Mouse (Mus musculus): ENCODE data around the gene Mllt10. TPM values are rescaled to one million over a fixed set of nuclear protein-coding genes. Genes with fewer than 3 reads are reported as not detected.
"Not testable (repeated sequence)": the region's sequence is repeated elsewhere in the genome, so short reads cannot be mapped to it uniquely, and the experiment has no call there.

Gene Mllt10
- polyA plus RNA-seq, 1 experiment from 2014 or later: 40.7 TPM

DNA sequence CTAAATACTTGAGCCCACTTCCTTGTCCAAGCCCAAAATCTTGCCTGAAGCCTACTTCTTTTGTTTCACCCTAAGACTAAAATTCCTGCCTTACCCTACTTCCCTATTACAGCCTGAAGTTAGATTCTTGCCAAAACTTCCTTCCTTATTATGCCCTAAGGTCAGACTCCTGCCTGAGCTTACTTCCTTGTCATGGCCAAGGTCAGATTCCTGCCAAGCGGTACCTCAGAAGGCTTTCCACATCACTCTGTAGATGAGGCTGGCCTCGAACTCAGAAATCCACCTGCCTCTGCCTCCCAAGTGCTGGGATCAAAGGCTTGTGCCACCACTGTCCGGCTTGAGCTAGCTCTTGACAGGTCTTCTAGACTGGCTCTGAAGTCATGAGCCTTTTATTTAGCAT lies 32.7 kb downstream of the Mllt10 start:
- not testable (repeated sequence) for H3K27me3 ChIP-seq (ENCODE audit: control insufficient read depth, insufficient read depth, low read length); H3K4me3 ChIP-seq (ENCODE audit: low read length); H3K27ac ChIP-seq (ENCODE audit: low read length); H3K4me1 ChIP-seq (ENCODE audit: control insufficient read depth, insufficient read depth, low read length); H3K9ac ChIP-seq (ENCODE audit: low read length); ATAC-seq (replicated peaks; ENCODE audit: extremely low read depth, insufficient read depth, low FRiP score); H3K4me2 ChIP-seq (ENCODE audit: low read depth, low read length); H3K9me3 ChIP-seq (replicated peaks; ENCODE audit: control insufficient read depth, low read length)
- 85% methylated on average over 3 of the region's 3 CpGs for WGBS
- H3K36me3 ChIP-seq (ENCODE audit: control insufficient read depth, insufficient read depth): peaks cover 44% of the 10 kb centered on the region

DNA sequence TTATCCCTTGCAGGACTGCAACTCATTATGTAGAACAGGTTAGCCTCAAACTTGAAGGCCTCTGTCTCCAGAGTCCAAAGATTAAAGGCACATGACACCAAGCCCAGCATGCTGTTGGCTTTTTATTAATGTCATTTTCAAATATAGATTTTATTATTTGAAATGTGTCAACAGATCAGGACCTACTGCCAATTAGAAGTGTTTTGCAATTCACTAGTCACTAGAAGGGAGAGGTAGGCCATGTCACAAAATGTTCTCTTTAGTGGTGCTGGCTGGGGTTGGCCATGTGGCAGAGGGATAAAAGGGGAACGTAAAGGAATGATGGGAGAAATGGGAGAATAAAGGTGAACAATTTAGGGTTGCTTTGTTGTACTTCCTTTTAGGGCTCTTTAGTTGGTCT lies 38.8 kb downstream of the Mllt10 start:
- Histone ChIP-seq H3K27ac (ENCODE audit: low read length) (peak overlapping the region; percentile 80), H3K4me1 (ENCODE audit: control insufficient read depth, insufficient read depth, low read length) (peaks cover 5% of the 10 kb centered on the region; the same call in 1 of the 2 replicates), H3K4me2 (ENCODE audit: low read depth, low read length) (no peak overlapping the region), H3K36me3 (ENCODE audit: control insufficient read depth, insufficient read depth) (peaks cover 30% of the 10 kb centered on the region), H3K27me3 (ENCODE audit: control insufficient read depth, insufficient read depth, low read length) (no peaks in the 10 kb centered on the region), H3K4me3 (ENCODE audit: low read length) (no peak overlapping the region), H3K9me3 (replicated peaks; ENCODE audit: control insufficient read depth, low read length) (no peaks in the 10 kb centered on the region), H3K9ac (ENCODE audit: low read length) (no peak overlapping the region)
- ATAC-seq (replicated peaks; ENCODE audit: extremely low read depth, insufficient read depth, low FRiP score): no peak
- 90% methylated on average over 1 of the region's 1 CpGs for WGBS

DNA sequence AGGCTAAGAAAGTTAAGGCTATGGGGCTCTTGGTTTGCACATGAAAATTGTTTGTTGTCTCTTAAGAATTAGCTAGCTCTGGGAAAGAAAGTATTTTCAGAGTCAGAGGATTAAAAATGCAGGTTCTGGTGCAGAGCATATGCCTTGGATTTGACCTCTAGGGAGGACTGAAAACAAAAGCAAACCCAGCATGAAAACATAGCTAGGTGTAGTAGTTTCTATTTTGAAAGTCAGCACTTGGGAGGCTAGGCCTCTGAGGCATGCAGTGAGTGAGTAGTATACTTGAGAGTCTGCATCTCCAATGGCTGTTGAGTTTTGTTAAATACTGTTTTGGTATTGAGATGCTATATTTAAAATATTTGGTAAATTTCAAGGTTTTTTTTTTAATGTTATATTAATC lies 39.3 kb downstream of the Mllt10 start:
- H3K9ac ChIP-seq (ENCODE audit: low read length): no peak overlapping the region
- no peaks in the 10 kb centered on the region for H3K9me3 ChIP-seq (replicated peaks; ENCODE audit: control insufficient read depth, low read length)
- H3K4me1 ChIP-seq (ENCODE audit: control insufficient read depth, insufficient read depth, low read length): peaks cover 5% of the 10 kb centered on the region; the same call in 1 of the 2 replicates
- H3K4me2 ChIP-seq (ENCODE audit: low read depth, low read length): no peak overlapping the region
- peak overlapping the region; percentile 80 for H3K27ac ChIP-seq (ENCODE audit: low read length)
- ATAC-seq (replicated peaks; ENCODE audit: extremely low read depth, insufficient read depth, low FRiP score): no peak
- no peaks in the 10 kb centered on the region for H3K27me3 ChIP-seq (ENCODE audit: control insufficient read depth, insufficient read depth, low read length)
- H3K4me3 ChIP-seq (ENCODE audit: low read length): no peak overlapping the region
- peaks cover 29% of the 10 kb centered on the region for H3K36me3 ChIP-seq (ENCODE audit: control insufficient read depth, insufficient read depth)

DNA sequence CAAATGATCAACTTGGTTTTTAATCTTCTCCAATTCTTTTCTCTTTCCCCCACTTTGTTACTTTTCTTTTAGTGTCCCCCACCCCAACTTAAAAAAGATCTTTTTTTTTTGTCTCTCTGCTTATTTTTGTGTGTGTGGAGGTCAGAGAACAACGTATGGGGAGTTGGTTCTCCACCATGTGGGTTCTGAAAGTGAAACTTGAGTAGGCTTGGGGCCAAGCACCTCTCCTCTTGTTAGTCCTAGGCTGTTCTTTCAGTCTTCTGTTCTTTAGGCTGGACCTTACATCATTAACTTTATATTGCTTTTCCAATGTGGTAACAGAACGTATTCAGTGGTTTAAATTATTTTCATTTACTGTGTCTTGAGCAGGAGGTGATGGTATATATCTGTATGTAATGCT lies 40.8 kb downstream of the Mllt10 start:
- no peak for ATAC-seq (replicated peaks; ENCODE audit: extremely low read depth, insufficient read depth, low FRiP score)
- 55% methylated on average over 2 of the region's 2 CpGs for WGBS
- H3K27me3 ChIP-seq (ENCODE audit: control insufficient read depth, insufficient read depth, low read length): no peaks in the 10 kb centered on the region

DNA sequence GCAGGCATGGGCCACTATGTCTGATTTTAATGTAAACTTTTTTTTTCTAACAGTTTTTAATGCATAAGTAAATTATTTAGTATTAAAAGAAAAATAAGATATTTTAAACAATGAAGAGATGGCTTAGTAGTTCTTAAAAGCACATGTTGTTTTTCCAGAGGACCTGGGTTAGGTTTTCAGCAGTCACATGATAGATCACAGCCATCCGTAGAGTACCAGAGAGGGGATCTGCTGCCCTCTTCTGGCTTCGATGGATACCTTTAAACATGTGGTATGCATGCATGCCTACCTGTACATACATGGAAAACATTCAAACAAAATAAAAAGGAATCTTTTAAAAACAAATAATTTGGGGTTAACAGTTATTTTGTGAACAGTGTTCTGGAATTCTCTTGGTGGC lies 45.9 kb downstream of the Mllt10 start:
- Histone ChIP-seq H3K9ac (ENCODE audit: low read length) (no peak overlapping the region), H3K27ac (ENCODE audit: low read length) (no peak overlapping the region), H3K9me3 (replicated peaks; ENCODE audit: control insufficient read depth, low read length) (peaks cover 3% of the 10 kb centered on the region; the same call in 1 of the 2 replicates), H3K27me3 (ENCODE audit: control insufficient read depth, insufficient read depth, low read length) (no peaks in the 10 kb centered on the region), H3K4me2 (ENCODE audit: low read depth, low read length) (no peak overlapping the region), H3K4me3 (ENCODE audit: low read length) (no peak overlapping the region), H3K36me3 (ENCODE audit: control insufficient read depth, insufficient read depth) (peaks cover 31% of the 10 kb centered on the region), H3K4me1 (ENCODE audit: control insufficient read depth, insufficient read depth, low read length) (no peaks in the 10 kb centered on the region)
- no peak for ATAC-seq (replicated peaks; ENCODE audit: extremely low read depth, insufficient read depth, low FRiP score)
- 93% methylated on average over 2 of the region's 2 CpGs for WGBS

More for the DNA sequence above, 40.8 kb downstream of the Mllt10 start:
- Histone ChIP-seq H3K4me2 (ENCODE audit: low read depth, low read length) (no peak overlapping the region), H3K4me3 (ENCODE audit: low read length) (no peak overlapping the region), H3K9me3 (replicated peaks; ENCODE audit: control insufficient read depth, low read length) (peaks cover 3% of the 10 kb centered on the region; the same call in 1 of the 2 replicates), H3K27ac (ENCODE audit: low read length) (no peak overlapping the region), H3K4me1 (ENCODE audit: control insufficient read depth, insufficient read depth, low read length) (peaks cover 5% of the 10 kb centered on the region; the same call in 1 of the 2 replicates), H3K9ac (ENCODE audit: low read length) (no peak overlapping the region), H3K36me3 (ENCODE audit: control insufficient read depth, insufficient read depth) (peaks cover 27% of the 10 kb centered on the region)

DNA sequence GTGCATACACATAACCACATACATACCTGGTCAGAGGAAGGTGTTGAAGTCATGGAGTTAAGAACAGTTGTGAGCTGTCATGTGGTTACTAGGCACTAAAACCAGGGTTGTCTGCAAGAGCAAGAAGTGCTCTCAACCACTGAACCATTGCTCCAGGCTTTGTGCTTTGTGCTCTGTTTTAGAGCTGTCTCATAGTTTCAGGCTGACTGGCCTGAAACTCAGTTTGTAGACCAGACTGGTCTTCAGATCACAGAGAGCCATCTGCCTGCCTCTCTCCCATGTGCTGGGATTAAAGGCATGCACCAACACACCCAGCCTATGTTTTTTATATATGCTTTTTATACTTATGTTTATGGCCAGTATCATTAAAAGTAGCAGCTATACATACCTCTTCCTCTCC lies 52.5 kb downstream of the Mllt10 start:
- Histone ChIP-seq H3K4me3 (ENCODE audit: low read length) (no peak overlapping the region), H3K9me3 (replicated peaks; ENCODE audit: control insufficient read depth, low read length) (no peaks in the 10 kb centered on the region), H3K27ac (ENCODE audit: low read length) (no peak overlapping the region), H3K4me1 (ENCODE audit: control insufficient read depth, insufficient read depth, low read length) (no peaks in the 10 kb centered on the region), H3K9ac (ENCODE audit: low read length) (no peak overlapping the region), H3K4me2 (ENCODE audit: low read depth, low read length) (no peak overlapping the region), H3K36me3 (ENCODE audit: control insufficient read depth, insufficient read depth) (peaks cover 16% of the 10 kb centered on the region; the same call in 1 of the 2 replicates), H3K27me3 (ENCODE audit: control insufficient read depth, insufficient read depth, low read length) (no peaks in the 10 kb centered on the region)
- ATAC-seq (replicated peaks; ENCODE audit: extremely low read depth, insufficient read depth, low FRiP score): no peak

DNA sequence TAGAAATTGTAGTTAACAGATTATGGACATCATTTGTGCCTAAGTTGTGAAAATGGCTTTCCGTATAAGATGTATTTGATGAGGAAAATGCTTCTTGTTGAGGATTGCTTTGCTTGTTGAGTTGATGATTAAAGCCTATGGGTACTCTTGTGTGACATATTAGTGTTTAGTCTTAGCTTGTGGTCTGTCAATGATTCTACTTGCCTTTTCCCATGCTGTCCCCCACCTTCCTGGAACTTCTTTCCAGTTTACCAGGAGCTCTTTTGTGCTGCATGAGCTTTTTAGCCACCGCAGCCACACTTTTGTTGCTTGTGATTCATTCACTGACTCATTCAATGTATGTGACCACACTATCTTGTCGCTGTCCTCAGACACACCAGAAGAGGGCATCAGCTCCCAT lies 53.2 kb downstream of the Mllt10 start:
- Histone ChIP-seq H3K27me3 (ENCODE audit: control insufficient read depth, insufficient read depth, low read length) (no peaks in the 10 kb centered on the region), H3K4me2 (ENCODE audit: low read depth, low read length) (no peak overlapping the region), H3K4me1 (ENCODE audit: control insufficient read depth, insufficient read depth, low read length) (no peaks in the 10 kb centered on the region), H3K9ac (ENCODE audit: low read length) (no peak overlapping the region), H3K9me3 (replicated peaks; ENCODE audit: control insufficient read depth, low read length) (no peaks in the 10 kb centered on the region), H3K36me3 (ENCODE audit: control insufficient read depth, insufficient read depth) (peaks cover 18% of the 10 kb centered on the region), H3K4me3 (ENCODE audit: low read length) (no peak overlapping the region), H3K27ac (ENCODE audit: low read length) (no peak overlapping the region)
- ATAC-seq (replicated peaks; ENCODE audit: extremely low read depth, insufficient read depth, low FRiP score): no peak
- WGBS: 91% methylated on average over 3 of the region's 3 CpGs

DNA sequence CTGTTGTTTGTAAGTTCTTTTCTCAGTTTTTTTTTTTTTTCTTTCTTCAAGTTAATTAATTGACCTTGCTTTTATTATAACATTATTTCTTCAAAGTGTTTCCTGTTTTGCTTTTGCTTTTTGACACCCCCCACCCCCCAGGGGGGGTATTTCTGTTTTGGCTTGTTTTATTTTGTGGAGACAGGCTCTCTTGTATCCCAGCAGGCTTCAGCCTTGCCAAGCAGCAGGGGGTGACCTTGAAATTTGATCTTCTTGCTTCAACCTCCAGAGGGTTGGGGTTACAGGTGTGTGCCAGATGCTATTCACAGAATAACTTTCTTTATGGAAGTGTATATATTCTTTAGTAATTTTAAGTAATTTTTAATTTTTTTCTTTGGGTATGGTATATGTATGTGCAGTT lies 56.4 kb downstream of the Mllt10 start:
- Histone ChIP-seq H3K9me3 (replicated peaks; ENCODE audit: control insufficient read depth, low read length) (no peaks in the 10 kb centered on the region), H3K27ac (ENCODE audit: low read length) (no peak overlapping the region), H3K36me3 (ENCODE audit: control insufficient read depth, insufficient read depth) (peaks cover 23% of the 10 kb centered on the region), H3K4me3 (ENCODE audit: low read length) (no peak overlapping the region), H3K27me3 (ENCODE audit: control insufficient read depth, insufficient read depth, low read length) (no peaks in the 10 kb centered on the region), H3K4me2 (ENCODE audit: low read depth, low read length) (no peak overlapping the region), H3K4me1 (ENCODE audit: control insufficient read depth, insufficient read depth, low read length) (no peaks in the 10 kb centered on the region), H3K9ac (ENCODE audit: low read length) (no peak overlapping the region)
- no peak for ATAC-seq (replicated peaks; ENCODE audit: extremely low read depth, insufficient read depth, low FRiP score)

DNA sequence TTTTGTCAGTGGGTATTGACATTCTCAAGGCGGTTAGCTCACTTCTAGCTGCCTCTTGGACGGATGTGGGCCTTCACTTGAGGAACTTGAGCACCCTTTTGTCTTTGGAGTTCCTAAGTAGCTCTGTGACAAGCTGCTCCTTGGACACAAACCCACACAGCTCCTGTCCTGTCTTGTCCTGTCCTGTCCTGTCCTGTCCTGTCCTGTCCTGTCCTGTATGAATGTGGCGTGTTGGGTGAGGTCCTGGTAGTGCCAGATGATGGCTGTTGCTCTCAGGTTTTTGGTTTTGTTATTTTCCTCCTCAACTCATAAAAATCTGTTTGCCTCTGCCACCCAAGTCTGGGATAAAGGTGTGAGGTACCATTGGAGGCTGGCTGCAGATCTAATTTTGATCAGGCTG lies 61.4 kb downstream of the Mllt10 start:
- H3K27me3 ChIP-seq (ENCODE audit: control insufficient read depth, insufficient read depth, low read length): no peaks in the 10 kb centered on the region
- no peak overlapping the region for H3K4me2 ChIP-seq (ENCODE audit: low read depth, low read length)
- 88% methylated on average over 3 of the region's 3 CpGs for WGBS

DNA sequence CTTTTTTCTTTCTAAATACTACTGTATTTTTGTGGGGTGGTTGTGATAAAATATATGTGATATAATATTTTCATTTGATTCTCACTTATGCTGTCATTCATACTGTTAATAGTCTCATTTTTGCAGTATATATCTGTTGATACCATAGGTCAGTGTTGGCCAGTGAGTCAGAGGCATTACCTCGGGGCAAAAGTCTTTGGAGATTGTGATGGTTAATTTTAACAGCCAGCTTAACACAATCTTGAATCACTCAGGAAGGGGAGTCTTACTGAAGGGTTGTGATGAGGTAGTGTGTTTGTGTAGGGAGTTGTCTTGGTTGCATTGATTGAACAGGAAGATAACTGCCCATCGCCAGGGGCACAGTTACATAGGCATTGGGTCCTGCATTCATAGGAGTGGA lies 83.1 kb downstream of the Mllt10 start:
- no peak overlapping the region for H3K4me2 ChIP-seq (ENCODE audit: low read depth, low read length)
- H3K27ac ChIP-seq (ENCODE audit: low read length): no peak overlapping the region
- H3K9ac ChIP-seq (ENCODE audit: low read length): no peak overlapping the region
- no peaks in the 10 kb centered on the region for H3K9me3 ChIP-seq (replicated peaks; ENCODE audit: control insufficient read depth, low read length)
- no peak for ATAC-seq (replicated peaks; ENCODE audit: extremely low read depth, insufficient read depth, low FRiP score)
- peaks cover 31% of the 10 kb centered on the region for H3K36me3 ChIP-seq (ENCODE audit: control insufficient read depth, insufficient read depth)
- H3K27me3 ChIP-seq (ENCODE audit: control insufficient read depth, insufficient read depth, low read length): no peaks in the 10 kb centered on the region
- H3K4me1 ChIP-seq (ENCODE audit: control insufficient read depth, insufficient read depth, low read length): no peaks in the 10 kb centered on the region
- no peak overlapping the region for H3K4me3 ChIP-seq (ENCODE audit: low read length)
- WGBS: 67% methylated on average over 2 of the region's 2 CpGs

More for the DNA sequence above, 61.4 kb downstream of the Mllt10 start:
- no peak overlapping the region for H3K9ac ChIP-seq (ENCODE audit: low read length)
- no peak overlapping the region for H3K27ac ChIP-seq (ENCODE audit: low read length)
- no peak for ATAC-seq (replicated peaks; ENCODE audit: extremely low read depth, insufficient read depth, low FRiP score)
- H3K4me1 ChIP-seq (ENCODE audit: control insufficient read depth, insufficient read depth, low read length): no peaks in the 10 kb centered on the region
- peaks cover 15% of the 10 kb centered on the region for H3K36me3 ChIP-seq (ENCODE audit: control insufficient read depth, insufficient read depth)
- H3K9me3 ChIP-seq (replicated peaks; ENCODE audit: control insufficient read depth, low read length): no peaks in the 10 kb centered on the region
- H3K4me3 ChIP-seq (ENCODE audit: low read length): no peak overlapping the region

Measured in heart, embryonic 16.5 days (tissue).